Mouse (Mus musculus) common myeloid progenitor, adult 5-6 weeks (primary cell): ENCODE results near the gene Sema4b. TPM values are rescaled to one million over a fixed set of nuclear protein-coding genes. Genes with fewer than 3 reads are reported as not detected.

Source experiments
- ATAC-seq: replicated peaks from 2 replicates; pipeline ENCODE4 v1.8.0; 2016; ENCODE audit warnings: low read depth, mild to moderate bottlenecking, moderate TSS enrichment, inconsistent platforms; ENCODE audit not compliant: poor library complexity, severe bottlenecking
- total RNA-seq: library from RNA; stranded (forward); fragments of 200-1000, 187-1606 nt; gene quantifications from 2 replicates; pipeline ENCODE4 v1.2.3, GENCODE M21; 2017

Gene Sema4b
- total RNA-seq, 1 experiment from 2014 or later = 6.3 TPM

DNA sequence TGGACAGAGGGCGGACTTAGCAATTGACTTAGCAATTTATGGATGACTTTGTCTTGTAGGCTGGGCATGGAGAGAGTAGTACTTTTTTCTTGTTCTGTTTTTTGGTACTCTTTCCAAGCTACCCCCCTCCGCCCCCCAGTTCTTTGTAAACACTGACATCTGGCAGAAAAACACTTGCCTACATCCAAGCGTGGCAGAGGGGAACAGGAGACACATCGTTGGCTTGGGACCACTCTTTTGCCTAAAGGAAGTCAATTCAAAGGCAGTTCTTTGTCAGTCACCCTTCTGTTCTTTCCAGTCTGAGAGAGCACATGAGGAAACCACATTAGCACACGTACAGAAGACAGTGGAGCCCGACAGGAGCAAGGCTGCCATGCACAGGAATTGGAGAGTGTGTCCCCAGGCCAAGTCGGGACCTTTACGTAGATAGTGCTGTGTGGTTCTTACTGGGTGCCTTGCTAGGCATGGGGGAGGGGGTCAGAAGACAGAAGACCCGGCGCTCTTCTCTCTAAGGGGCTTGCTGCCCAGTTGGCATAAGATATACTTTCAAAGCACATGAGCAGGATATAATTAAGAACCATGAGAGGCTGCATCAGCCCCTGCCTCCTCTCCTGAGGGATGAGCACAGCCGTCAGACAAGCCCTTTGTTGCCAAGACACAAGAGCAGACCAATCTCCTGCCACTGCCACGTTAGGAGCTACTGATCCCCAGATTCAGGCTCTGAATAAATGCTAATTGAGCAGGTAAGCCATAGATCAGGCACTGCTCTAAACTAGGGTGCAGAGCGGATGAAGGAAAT is 7.5 kb downstream of the Sema4b start:
- ATAC-seq = no peak

DNA sequence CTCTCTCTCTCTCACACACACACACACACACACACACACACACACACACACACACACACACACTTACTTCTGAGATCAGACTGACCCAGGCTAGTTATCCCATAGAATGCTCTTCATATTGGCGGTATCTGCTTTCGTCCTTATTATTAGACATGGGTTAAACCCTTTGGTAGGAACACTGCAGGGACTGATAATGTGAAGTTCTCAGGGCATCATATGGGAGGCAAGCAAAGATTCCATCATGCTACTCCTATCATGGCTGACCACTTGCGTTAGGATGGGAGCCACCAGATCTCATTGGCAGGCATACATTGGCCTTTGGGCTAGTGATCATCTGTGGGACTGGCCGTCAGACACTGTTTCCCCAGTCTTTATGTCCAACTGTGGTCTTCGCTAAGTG is 8.5 kb downstream of the Sema4b start:
- no peak for ATAC-seq

DNA sequence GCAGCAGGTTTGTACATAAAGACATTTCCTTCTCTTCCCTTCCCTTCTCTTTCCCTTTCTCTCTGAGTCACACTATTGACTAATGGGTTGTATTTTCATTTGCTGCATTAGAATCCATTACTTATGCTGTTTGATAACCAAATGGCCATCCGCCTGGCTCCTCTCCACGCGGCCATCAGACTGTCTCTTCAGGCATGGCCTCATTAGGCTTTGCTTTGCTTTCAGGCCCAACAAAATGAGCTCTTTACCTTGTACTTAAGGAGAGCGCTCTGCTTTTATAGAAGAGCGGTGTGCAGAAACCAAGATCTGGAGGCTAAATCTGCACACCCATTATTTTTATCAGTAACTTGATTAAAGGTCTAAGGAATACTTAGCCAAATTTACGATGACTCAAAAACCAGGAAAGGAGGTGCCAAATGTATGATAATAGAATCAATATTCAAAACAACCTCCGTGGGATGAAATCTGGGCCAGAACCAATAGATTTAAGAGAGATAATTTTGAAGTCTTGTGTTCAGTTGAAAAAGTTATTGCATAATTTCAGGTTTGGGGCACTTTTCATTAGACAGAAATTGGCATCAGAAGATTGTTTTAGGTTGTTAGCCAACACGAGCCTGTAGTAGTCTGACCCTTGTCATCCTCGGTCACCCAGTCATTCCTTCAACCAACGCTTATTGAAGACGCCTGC is 9.1 kb downstream of the Sema4b start:
- no peak for ATAC-seq

DNA sequence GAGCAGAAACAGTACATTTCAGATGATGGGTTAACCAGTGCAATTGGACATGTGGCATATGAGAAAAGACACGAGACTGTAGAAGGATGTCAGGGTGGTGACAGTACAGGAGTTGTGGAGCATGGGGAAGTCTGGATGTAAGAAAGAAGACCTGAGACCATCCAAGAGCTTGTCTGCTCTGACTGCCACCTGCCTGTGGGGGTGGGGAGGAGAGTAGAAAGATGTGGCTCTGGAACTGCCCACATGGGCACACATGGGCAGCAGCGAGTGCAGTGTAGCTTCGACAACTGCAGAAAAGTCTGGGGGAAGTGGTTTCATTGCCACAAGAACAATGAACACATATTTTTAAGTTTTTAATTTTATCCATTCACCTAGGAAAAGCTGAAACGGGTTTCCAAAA is 10.7 kb downstream of the Sema4b start:
- 0 out of 2 replicates have a peak, but pooled peaks have one; percentile 16 for ATAC-seq

DNA sequence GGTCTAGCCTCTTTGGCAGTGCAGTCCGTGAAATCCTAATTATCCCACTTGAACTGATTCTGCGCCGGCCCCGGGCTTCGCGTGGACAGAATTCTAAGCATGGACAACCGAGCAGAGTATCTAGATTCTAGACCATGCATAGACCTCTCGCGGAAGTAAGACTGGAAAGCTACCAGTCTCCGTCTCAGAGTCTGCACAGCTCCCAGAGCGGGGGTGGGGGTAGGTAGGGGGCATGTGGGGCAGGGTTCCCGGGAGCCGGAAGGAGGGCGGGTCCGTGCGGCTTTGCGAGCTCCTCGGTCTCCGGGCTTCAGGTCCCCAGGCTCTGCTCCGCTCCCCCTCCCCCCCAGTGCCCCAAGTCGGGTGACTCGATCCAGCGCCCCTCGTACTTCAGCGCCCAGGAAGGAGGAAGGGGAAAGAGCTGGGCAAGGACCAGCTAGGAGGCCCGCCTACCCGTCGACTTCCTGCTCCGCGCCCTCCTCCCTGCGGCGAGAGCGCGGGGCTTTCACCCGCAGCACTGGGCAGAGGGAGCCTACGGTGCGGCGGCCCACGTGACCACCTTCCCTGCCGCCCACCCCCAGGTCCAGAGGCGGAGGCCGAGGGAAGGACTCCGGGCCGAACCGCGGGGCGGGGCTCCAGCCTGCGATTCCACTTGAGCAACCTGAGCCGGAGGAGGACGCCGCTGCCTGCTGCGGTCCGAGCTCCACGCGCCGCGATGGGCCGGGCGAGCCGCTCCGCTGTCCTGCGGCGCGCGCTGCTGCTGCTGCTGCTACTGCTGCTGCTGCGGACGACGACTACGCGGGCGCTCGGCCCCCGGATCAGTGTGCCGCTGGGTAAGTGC is 11.5 kb downstream of the Sema4b start:
- peak; percentile 66 for ATAC-seq

DNA sequence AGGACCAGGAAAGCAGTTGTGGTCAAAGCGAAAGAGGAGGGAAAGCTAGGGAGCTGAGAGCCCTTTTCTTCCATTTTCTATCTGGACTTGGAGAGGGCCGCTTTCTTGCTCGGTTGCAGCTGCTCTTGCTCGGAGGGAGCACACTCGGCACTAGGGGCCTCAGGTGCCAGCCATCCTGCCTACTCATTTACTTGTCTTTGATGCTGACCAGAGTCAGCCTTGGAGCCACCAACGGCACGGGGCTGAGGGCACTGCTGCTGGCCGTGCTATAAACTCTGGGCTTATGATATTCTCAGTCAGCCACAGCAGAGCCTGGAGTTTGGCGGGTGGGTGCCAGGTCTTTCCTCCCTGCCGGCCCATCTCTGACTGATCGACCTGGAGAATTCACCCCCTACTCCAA is 12.2 kb downstream of the Sema4b start:
- no peak for ATAC-seq

DNA sequence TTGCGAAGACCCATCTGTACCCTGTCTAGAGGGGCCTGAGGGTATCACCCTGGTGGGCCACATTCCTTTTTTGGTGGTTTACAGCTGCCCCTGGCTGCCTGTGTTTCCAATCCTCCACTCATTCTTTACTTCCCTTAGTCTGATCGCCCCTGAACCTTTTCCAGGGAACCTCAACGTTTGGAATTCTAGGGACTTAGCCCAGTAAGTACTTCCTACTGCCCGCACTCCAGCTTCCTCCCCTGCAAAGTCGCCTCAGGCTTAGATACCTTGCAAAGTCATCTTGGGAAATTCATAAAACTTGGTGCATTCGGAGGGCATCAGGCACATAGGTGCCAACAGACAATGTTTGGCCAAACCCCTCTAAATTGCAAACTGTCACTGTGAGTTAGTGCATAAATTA is 12.6 kb downstream of the Sema4b start:
- ATAC-seq = no peak

DNA sequence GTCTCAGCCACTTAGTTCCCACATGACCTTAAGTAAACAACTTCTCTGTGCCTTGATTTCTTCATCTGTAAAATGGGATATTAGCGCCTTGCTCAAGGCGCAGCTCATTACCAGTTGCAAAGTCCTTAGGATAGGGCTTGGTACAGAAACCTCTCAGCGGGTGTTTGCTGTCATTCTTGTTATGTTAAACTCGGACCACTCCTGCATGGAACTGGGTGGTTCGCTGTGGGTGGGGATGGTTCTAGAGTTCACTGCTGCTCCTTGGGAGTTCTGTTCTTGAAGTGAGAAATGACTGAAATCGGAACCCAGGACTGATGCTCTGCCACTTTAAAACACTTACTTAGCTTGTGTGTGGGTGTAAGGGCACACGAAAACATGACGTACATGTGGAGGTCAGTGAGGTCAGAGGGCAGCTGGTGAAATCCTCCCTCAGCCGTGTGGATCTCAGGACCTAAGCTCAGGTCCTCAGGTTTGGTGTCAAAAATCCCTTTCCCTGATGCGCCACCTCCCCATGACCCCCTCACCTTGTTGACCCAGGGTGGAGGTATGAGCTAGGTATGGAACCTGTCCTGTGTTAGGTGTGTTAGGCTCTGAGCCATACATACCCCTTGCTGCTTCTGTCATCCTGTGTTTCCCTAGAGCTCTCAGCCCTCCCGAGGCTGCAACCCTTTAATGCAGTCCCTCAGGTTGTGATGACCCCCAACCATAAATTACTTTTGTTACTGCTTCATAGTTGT is 13.4 kb downstream of the Sema4b start:
- no peak for ATAC-seq

DNA sequence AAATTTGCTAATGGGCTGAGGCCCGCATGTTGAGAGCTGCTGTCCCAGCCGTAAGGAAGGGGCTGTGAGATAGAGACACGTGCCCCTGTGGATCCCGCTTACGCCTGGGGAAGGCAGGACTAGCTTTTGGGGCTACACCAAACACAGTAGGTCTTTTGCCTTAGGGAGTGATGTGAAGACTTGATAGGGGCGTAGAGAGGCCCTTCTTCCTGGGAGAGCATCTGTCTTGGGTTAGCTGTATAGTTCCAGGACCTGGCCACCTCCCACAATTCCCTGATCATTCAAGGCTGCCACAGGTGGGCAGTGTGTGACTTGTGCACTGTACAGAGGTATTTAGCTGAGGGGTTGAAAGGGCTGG is 13.9 kb downstream of the Sema4b start:
- ATAC-seq = no peak

DNA sequence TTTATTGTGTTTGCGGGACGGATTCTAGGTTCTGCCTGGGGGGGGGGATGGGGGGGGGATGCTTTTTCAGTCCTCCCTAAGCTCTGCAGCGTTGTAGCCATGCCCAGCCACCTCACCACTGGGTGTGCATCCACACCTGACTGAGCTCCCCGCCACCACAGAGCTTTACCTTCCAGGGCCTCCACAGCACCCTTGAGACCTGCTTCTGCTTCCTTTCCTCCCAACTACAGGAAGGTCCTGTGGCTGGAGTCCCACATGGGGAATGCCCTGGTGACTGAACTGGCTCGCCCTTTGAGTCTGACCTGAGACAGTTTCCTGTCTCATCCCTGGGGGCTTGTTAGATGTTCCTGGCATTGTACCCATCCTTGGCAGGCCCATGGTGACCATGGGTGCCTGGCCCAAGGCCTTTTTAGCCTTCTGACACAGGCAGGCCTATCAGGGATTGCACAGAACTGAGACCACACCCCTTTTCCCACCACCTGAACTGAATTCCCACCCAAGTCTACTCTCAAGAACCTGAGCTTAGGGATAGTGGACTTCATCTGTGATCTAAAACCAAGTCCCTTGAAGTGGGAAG is 14.4 kb downstream of the Sema4b start:
- ATAC-seq = no peak

DNA sequence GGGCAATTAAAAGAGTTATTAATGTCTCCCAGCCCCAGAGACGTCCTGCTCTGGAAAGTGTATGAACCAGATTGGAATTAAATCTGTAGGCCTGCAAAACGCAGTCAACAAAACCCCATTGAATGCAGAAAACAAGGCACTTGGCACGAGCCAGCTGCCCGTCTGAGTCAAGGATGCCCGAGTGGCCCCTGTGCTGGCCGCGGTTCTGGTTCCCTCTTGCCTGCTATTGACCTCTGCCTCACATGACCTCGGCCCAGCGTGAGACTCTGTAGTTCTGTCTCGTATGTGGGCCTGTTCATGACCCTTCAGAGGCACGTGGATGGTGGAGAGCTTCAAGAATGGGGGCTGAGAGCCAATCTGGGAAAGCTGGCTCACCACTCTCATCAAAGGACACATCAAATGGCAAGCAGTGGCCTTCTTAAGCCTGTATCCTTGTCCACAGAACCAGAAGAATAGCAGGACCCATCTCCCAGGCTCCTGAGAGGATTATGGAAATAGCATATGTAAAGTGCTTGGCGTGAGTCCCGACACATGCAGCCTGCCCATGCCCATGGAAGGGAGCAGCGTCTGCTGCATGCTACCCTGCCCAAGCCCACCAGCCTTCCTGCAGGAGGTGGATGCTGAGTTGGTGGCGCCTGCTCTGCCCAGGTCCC is 15.4 kb downstream of the Sema4b start:
- ATAC-seq = no peak

DNA sequence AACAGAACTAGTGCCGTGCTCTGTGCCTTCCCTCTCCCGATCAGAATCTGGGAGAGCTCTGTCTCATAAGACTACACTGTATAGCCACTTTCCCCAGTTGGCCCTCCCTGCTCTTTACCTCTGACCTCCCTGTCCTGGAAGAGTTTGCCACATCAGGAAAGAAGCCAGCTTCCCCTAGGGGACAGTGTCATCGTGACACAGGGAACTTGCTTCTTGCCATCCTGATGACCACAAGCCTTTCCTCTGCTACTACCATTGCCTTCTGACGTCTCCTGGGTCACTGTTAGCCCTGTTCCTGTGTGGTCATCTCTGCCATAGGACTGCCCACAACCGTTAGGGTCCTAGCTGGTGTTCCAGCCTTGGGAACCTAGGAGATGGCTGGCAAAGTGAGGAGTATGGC is 16.3 kb downstream of the Sema4b start:
- no peak for ATAC-seq

DNA sequence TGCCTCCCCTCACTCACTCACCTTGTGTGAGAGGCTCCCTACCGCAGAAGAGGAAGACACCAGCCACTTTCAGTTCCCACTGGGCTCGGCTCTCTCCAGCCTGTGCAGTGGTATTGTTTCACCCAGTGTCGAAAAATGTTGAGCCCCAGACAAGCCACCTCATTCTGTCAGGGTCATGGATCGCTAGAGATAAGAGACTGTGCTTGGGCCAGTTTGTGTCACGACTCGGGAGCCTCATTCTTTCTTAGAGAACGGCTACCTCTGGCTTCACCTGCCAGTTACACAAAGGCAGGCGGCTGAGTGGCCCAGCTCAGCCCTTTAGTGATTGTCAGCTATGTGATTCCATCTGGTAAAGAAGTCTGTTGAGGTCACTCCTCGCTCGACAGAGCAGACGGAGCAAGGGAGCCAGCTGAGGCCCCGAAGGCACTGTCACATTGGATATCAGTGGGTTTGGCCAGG is 17.0 kb downstream of the Sema4b start:
- ATAC-seq = peak; percentile 61

DNA sequence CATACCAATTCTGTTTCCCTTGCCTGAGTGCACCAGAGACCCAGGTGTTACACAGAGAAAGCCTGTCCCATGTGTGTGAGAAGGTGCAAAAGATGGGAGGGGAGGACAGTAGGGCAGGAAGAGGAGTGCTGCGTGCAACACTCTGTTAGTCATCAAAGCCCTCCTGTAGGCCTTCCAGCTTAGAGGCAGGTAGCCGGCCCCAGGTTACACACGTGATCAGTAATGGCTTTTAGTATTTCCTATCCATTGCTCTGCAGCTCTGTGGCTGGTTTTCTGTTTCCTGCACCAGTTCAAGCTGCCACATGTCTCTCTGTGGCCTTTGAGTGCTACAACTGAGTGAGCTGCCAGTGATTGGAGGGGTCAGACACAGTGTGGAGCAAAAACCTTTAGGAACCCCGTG is 17.7 kb downstream of the Sema4b start:
- ATAC-seq = no peak

DNA sequence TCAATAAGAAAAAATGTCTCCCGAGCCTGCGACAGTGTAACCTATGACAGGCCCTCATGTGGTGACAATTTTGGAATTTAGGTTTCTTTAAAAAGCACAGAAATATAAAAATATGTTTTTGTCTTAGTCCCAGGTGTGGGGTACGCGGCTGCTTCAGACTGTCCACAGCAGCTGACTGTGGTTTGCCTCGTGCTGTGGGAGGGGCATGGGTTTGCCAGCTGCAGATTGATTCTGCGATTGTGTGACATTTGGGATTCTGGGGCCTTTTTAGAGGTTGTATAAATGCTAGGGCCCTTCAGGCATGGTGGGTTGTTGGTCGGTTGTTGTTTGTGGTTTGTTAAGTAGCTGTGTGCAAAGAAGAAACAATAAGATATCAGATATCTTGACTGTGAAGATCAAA is 18.3 kb downstream of the Sema4b start:
- ATAC-seq = no peak

DNA sequence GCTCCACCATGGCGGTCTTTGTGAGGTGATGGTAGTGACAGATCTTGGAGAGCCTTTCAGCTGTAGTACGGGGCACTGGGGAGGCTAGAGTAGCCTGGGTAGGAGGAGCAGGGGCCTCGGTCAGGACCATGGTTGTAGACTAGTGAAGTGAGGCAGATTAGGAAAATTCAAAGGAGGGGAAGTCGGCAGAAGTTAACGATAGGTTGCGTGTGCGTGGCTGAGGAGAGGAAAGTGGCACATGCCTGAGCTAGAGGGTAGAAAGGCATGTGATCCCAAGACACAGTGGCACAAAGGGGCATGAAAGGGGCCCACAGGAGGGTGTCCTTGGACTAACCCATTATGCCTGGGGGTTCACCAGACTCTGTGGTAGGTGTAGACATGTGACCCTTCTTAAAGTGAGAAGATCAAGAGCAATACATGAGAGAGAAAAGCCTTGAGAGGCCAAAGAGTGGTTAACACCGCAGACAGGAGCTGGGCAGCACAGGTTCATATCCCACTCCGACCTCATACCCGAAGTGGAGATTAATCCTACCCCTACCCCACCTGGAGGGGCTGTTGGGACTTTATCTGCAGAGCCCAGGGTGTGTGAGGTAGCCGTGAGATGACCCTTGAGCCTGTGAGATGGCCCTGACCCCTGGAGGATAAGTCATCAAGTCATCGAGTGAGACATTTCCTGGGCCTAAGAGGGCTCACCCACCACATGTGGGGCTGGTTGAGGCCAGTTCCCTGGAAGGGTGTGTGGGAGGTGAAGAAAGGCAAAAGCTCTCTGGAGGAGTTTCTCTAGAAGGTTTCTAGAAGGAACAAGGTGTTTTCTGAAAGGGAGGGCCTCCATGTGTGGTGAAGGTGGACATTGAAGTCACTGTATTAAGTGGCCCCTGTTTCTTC is 19.3 kb downstream of the Sema4b start:
- no peak for ATAC-seq

DNA sequence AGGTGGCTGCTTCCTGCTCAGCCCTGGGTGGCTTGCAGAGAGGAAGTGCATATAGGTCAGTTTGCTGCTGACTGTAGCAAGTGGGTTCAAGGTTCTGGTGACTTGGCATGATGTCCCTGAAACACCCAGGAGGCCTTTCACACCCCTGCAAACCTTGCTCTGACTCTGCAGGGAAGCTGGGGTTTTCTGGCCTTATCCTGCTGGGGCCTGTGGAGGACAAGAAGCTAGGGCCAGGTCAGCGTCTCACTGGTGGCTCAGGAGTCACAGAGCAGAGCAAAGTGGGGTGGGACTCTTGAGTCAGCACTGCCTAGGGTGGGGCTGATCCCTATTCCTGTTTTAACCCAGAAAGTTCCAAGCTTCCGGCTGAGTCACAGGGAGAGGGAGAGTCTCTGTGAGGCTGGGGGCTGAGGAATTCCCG is 20.7 kb downstream of the Sema4b start:
- no peak for ATAC-seq

DNA sequence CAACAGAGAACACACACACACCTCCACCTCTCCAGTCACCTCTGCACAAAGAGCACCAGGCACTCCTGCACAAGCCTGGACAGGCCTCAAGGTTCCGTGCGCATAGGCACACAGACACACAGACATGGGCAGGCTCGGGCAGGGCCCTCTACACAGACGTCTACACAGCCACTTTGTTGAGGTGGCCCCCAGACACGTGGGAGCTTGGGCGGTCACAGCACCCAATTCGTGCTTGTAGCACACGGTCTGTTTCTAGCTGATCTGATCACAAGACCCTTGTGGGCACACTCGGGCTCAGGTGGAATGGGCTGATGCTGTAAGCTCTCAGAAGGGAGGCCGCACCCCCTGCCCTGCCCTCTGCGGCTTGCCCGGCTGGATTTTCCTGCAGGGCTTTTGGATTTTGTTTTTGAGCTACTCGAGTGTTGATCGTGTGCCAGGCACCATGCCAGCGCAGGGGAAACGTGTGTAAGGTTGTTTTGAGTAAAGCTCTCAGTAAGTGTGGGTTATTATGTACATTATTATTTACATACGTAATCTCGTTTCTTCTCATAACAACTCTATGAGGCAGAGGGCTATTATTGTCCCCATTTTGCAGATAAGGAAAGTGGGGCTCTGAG is 21.5 kb downstream of the Sema4b start:
- ATAC-seq = no peak
